Mouse (Mus musculus) gastrocnemius, adult 2 months (tissue): ENCODE results near the gene Olfr766-ps1. TPM values are rescaled to one million over a fixed set of nuclear protein-coding genes. Genes with fewer than 3 reads are reported as not detected.
"Not testable (repeated sequence)": the region's sequence is repeated elsewhere in the genome, so short reads cannot be mapped to it uniquely, and the experiment has no call there.

Experiments
- DNase-seq: peaks from one replicate; pipeline ENCODE4 v3.0.0; 2022
- H3K27ac ChIP-seq: fragments of 200-600 bp; 2 replicates; pipeline ENCODE4 v1.8.1; 2022; ENCODE audit warnings: mild to moderate bottlenecking
- H3K4me3 ChIP-seq: fragments of 200-600 bp; 2 replicates; pipeline ENCODE4 v1.8.1; 2022; ENCODE audit warnings: mild to moderate bottlenecking, moderate library complexity
- CTCF ChIP-seq: fragments of 200-600 bp; IDR thresholded peaks from 2 replicates; pipeline ENCODE4 v1.8.1; 2022; ENCODE audit warnings: antibody characterized with exemption, mild to moderate bottlenecking, moderate library complexity
- intact Hi-C: fragments of 180-260 bp; cut with DNase I; formaldehyde crosslinking; loops from one replicate; pipeline ENCODE4 v1.15.1; 2025
- long read RNA-seq, 2 experiments: library from polyadenylated mRNA; stranded (forward); transcript quantifications; one replicate each; pipeline ENCODE4 v2.0.0; 2021
- total RNA-seq, 2 experiments: library from RNA; stranded (reverse); gene quantifications; 2 replicates each; pipeline ENCODE4 v1.2.3; 2021

Olfr766-ps1 gene
- not detected for total RNA-seq
- long read RNA-seq, experiment 1 = 0 reads
- long read RNA-seq, experiment 2 = 0 reads

- intact Hi-C loops = no loop called here
Measured at GRCm38 (mm10) chr10:129068877-129069276, at the start of gene Olfr766-ps1. Gene Olfr766-ps1, minus strand, starts transcription at chr10:129068977.

GRCm38 (mm10) chr10:129117761-129118160, 49.0 kb upstream of the Olfr766-ps1 start, which contains the start of gene Olfr769:
Gene Olfr769, minus strand, starts transcription at chr10:129117861.
- Histone ChIP-seq H3K27ac (no peak within 1 kb of the TSS), H3K4me3 (no peak within 1 kb of the TSS)
- intact Hi-C loops = no loop called here

More at GRCm38 (mm10) chr10:129068877-129069276, at the start of gene Olfr766-ps1:
- DNase-seq = no peak
- H3K4me3 ChIP-seq = no peak within 1 kb of the TSS
- no peak within 1 kb of the TSS for H3K27ac ChIP-seq
- no peak for TF ChIP-seq CTCF

GRCm38 (mm10) chr10:129115146-129115545, 46.4 kb upstream of the Olfr766-ps1 start:
- TF ChIP-seq CTCF = no peak
- intact Hi-C loops = no loop called here
- H3K4me3 ChIP-seq = no peak overlapping the region

More at GRCm38 (mm10) chr10:129117761-129118160, 49.0 kb upstream of the Olfr766-ps1 start, which contains the start of gene Olfr769:
- DNase-seq = no peak
- TF ChIP-seq CTCF = no peak

GRCm38 (mm10) chr10:129101231-129101630, 32.5 kb upstream of the Olfr766-ps1 start:
- no peak overlapping the region for H3K4me3 ChIP-seq
- DNase-seq = no peak
- no peak for TF ChIP-seq CTCF
- no peak overlapping the region for H3K27ac ChIP-seq
- intact Hi-C loops = no loop called here

More at GRCm38 (mm10) chr10:129115146-129115545, 46.4 kb upstream of the Olfr766-ps1 start:
- no peak overlapping the region for H3K27ac ChIP-seq
- no peak for DNase-seq

- no peak for DNase-seq
Measured at GRCm38 (mm10) chr10:129099275-129099674, 30.5 kb upstream of the Olfr766-ps1 start, which contains the start of gene Olfr768. Gene Olfr768, minus strand, starts transcription at chr10:129099375.

GRCm38 (mm10) chr10:129082810-129083209, 14.0 kb upstream of the Olfr766-ps1 start, which contains the start of gene Olfr767:
Gene Olfr767, minus strand, starts transcription at chr10:129082910.
- intact Hi-C loops, DNase-seq, H3K4me3 ChIP-seq, H3K27ac ChIP-seq: not testable (repeated sequence)

More at GRCm38 (mm10) chr10:129099275-129099674, 30.5 kb upstream of the Olfr766-ps1 start, which contains the start of gene Olfr768:
- intact Hi-C loops = no loop called here
- no peak within 1 kb of the TSS for H3K4me3 ChIP-seq
- no peak for TF ChIP-seq CTCF
- H3K27ac ChIP-seq = no peak within 1 kb of the TSS

GRCm38 (mm10) chr10:129049898-129050297, 18.9 kb downstream of the Olfr766-ps1 start, which contains the start of gene Olfr765:
Gene Olfr765, minus strand, starts transcription at chr10:129049998.
- H3K4me3 ChIP-seq, H3K27ac ChIP-seq, DNase-seq, intact Hi-C loops: not testable (repeated sequence)

GRCm38 (mm10) chr10:129039796-129040195, 29.0 kb downstream of the Olfr766-ps1 start, which contains the start of gene Olfr764-ps1:
Gene Olfr764-ps1, minus strand, starts transcription at chr10:129039896.
- intact Hi-C loops = no loop called here
- no peak for DNase-seq
- no peak within 1 kb of the TSS for H3K4me3 ChIP-seq
- no peak for TF ChIP-seq CTCF
- no peak within 1 kb of the TSS for H3K27ac ChIP-seq

- DNase-seq = no peak
- intact Hi-C loops = no loop called here
- no peak overlapping the region for H3K4me3 ChIP-seq
- TF ChIP-seq CTCF = no peak
- no peak overlapping the region for H3K27ac ChIP-seq
Measured at GRCm38 (mm10) chr10:129028343-129028742, 40.4 kb downstream of the Olfr766-ps1 start.

GRCm38 (mm10) chr10:129026018-129026662, 42.6 kb downstream of the Olfr766-ps1 start:
- no peak for DNase-seq
- intact Hi-C loops = no loop called here
- H3K27ac ChIP-seq = no peak overlapping the region
- no peak overlapping the region for H3K4me3 ChIP-seq
- TF ChIP-seq CTCF = peak; percentile 64

- no peak for DNase-seq
- Histone ChIP-seq H3K4me3 (no peak overlapping the region), H3K27ac (no peak overlapping the region)
- no peak for TF ChIP-seq CTCF
- intact Hi-C loops = no loop called here
Measured at GRCm38 (mm10) chr10:129023319-129023718, 45.5 kb downstream of the Olfr766-ps1 start.

- DNase-seq = no peak
- intact Hi-C loops = no loop called here
- Histone ChIP-seq H3K27ac (no peak overlapping the region), H3K4me3 (no peak overlapping the region)
- TF ChIP-seq CTCF = no peak
Measured at GRCm38 (mm10) chr10:129014477-129014876, 54.3 kb downstream of the Olfr766-ps1 start.

Other genes with a start within 250 kb of the Olfr766-ps1 start
- gene Ormdl2, start 247.3 kb downstream of the Olfr766-ps1 start, total RNA-seq = 1 to 10 TPM; 3.5 to 4.5 TPM
- 1 to 10 TPM; 4.8 to 5.2 TPM for gene Gdf11, start 177.3 kb downstream of the Olfr766-ps1 start, total RNA-seq
- gene Cd63, start 168.0 kb downstream of the Olfr766-ps1 start, total RNA-seq = 100 to 1,000 TPM; 124 to 132 TPM
- gene Rdh5, start 146.1 kb downstream of the Olfr766-ps1 start, total RNA-seq = 1 to 10 TPM; 5.1 to 5.2 TPM
- 100 to 1,000 TPM; 137 to 169 TPM for gene Bloc1s1, start 144.9 kb downstream of the Olfr766-ps1 start, total RNA-seq
- 10 to 100 TPM; 58.4 to 72.9 TPM for gene Itga7, start 135.2 kb downstream of the Olfr766-ps1 start, total RNA-seq
- gene Mettl7b, start 108.0 kb downstream of the Olfr766-ps1 start, total RNA-seq = not detected
- gene Olfr9, start 79.5 kb downstream of the Olfr766-ps1 start, total RNA-seq = not detected
- gene Olfr763, start 58.2 kb downstream of the Olfr766-ps1 start, total RNA-seq = not detected
- not detected for gene Olfr764-ps1, start 29.1 kb downstream of the Olfr766-ps1 start, total RNA-seq
- not detected for gene Olfr765, start 19.0 kb downstream of the Olfr766-ps1 start, total RNA-seq
- not detected for gene Olfr767, start 13.9 kb upstream of the Olfr766-ps1 start, total RNA-seq
- gene Olfr768, start 30.4 kb upstream of the Olfr766-ps1 start, total RNA-seq = not detected
- not detected for gene Olfr769, start 48.9 kb upstream of the Olfr766-ps1 start, total RNA-seq
- gene Olfr770, start 70.0 kb upstream of the Olfr766-ps1 start, total RNA-seq = not detected
- gene Olfr771, start 95.8 kb upstream of the Olfr766-ps1 start, total RNA-seq = not detected
- gene Olfr772, start 108.9 kb upstream of the Olfr766-ps1 start, total RNA-seq = not detected
- gene Olfr773, start 118.4 kb upstream of the Olfr766-ps1 start, total RNA-seq = not detected
- gene Olfr774, start 167.2 kb upstream of the Olfr766-ps1 start, total RNA-seq = not detected
- gene Olfr775, start 179.4 kb upstream of the Olfr766-ps1 start, total RNA-seq = not detected
- gene Olfr776, start 190.2 kb upstream of the Olfr766-ps1 start, total RNA-seq = not detected
- not detected for gene Olfr777, start 202.5 kb upstream of the Olfr766-ps1 start, total RNA-seq
- gene Olfr780, start 249.1 kb upstream of the Olfr766-ps1 start, total RNA-seq = not detected